Mouse (Mus musculus) liver, embryonic 11.5 days (tissue): ENCODE measurements around the gene Akt2. TPM values are rescaled to one million over a fixed set of nuclear protein-coding genes. Genes with fewer than 3 reads are reported as not detected.

Source experiments
- ATAC-seq: fragments of 200-750 bp; cut with Nextera tagmentation; replicated peaks from 2 replicates; pipeline ENCODE4 v1.8.0; 2017; ENCODE audit warnings: moderate number of reproducible peaks, mild to moderate bottlenecking, moderate TSS enrichment, moderate library complexity; ENCODE audit not compliant: low FRiP score
- DNase-seq: peaks from one replicate; pipeline ENCODE4 v3.0.0-alpha.2; 2017; ENCODE audit warnings: low spot score
- H3K27ac ChIP-seq: fragments of 300-500 bp; sonication (generic); 2 replicates; pipeline ENCODE4 v1.5.1; 2014; ENCODE audit warnings: mild to moderate bottlenecking, low read depth, low read length, control low read depth
- H3K27me3 ChIP-seq: fragments of 300-500 bp; sonication (generic); replicated peaks from 2 replicates; pipeline ENCODE4 v1.6.1; 2014; ENCODE audit warnings: low read length, mixed read lengths; ENCODE audit not compliant: control insufficient read depth, insufficient read depth
- H3K36me3 ChIP-seq: fragments of 300-500 bp; sonication (generic); 2 replicates; pipeline ENCODE4 v1.6.1; 2014; ENCODE audit warnings: mild to moderate bottlenecking, low read length, moderate library complexity, mixed read lengths; ENCODE audit not compliant: control insufficient read depth, insufficient read depth
- H3K4me1 ChIP-seq: fragments of 300-500 bp; sonication (generic); replicated peaks from 2 replicates; pipeline ENCODE4 v1.6.1; 2014; ENCODE audit warnings: low read length, mixed read lengths; ENCODE audit not compliant: control insufficient read depth, insufficient read depth
- H3K4me2 ChIP-seq: fragments of 300-500 bp; sonication (generic); 2 replicates; pipeline ENCODE4 v1.6.1; 2014; ENCODE audit warnings: mild to moderate bottlenecking, control low read depth, moderate library complexity
- H3K4me3 ChIP-seq: fragments of 300-500 bp; sonication (generic); 2 replicates; pipeline ENCODE4 v1.5.1; 2014; ENCODE audit warnings: low read depth, low read length, control low read depth
- H3K9ac ChIP-seq: fragments of 300-500 bp; sonication (generic); 2 replicates; pipeline ENCODE4 v1.6.1; 2014; ENCODE audit warnings: low read depth, low read length, control low read depth
- H3K9me3 ChIP-seq: fragments of 300-500 bp; sonication (generic); 2 replicates; pipeline ENCODE4 v1.6.1; 2016; ENCODE audit warnings: low read length, inconsistent platforms, mixed read lengths; ENCODE audit not compliant: control insufficient read depth
- WGBS: fragments of 180-500 bp; shearing (Covaris S2); extraction: QIAGEN DNeasy Blood & Tissue Kit; methylation state at CpG from one replicate; pipeline ENCODE4 v1.1.7; 2014; 5-methylcytosine and 5-hydroxymethylcytosine counted together
- polyA plus RNA-seq: library from polyadenylated mRNA; unstranded; fragments of >200 nt; fragmentation: Nextera tagmentation; extraction: Ambion mirVana; gene quantifications from 2 replicates; pipeline ENCODE4 v1.2.1, GENCODE M21; 2014

Akt2 gene
- polyA plus RNA-seq, 1 experiment from 2014 or later = 68.4 TPM

GRCm38 (mm10) chr7:27607580-27607979 is 16.2 kb downstream of the Akt2 start:
- WGBS = 79% methylated on average over 5 of the region's 5 CpGs
- peaks cover 33% of the 10 kb centered on the region for H3K4me1 ChIP-seq
- no peak overlapping the region for H3K27ac ChIP-seq
- H3K36me3 ChIP-seq = peaks cover 19% of the 10 kb centered on the region; the same call in 1 of the 2 replicates
- DNase-seq (no peak), ATAC-seq (no peak)
- H3K27me3 ChIP-seq = no peaks in the 10 kb centered on the region
- H3K9ac ChIP-seq = no peak overlapping the region
- no peak overlapping the region for H3K4me3 ChIP-seq
- H3K9me3 ChIP-seq = no peaks in the 10 kb centered on the region
- H3K4me2 ChIP-seq = no peak overlapping the region

DNA sequence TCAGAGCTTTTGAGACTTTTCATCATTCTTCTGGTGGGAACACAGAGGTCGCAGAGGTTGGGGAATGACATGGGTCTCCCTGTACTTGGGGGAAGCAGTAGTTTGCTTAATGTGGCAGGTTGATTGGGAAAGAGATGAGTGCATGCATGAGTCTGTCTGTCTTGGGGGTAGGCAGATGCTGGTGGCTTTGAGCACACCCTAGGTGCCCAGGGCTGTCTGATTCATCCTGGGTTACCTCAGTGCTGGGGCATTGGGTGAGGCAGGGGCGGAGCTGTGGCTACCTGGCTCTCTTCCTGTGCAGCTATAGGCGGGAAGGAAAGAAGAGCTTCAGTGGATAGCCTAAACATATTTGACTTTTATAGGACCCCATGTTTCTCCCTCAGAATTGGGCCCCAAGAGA is 16.8 kb downstream of the Akt2 start:
- Histone ChIP-seq H3K9ac (no peak overlapping the region), H3K36me3 (peaks cover 19% of the 10 kb centered on the region; the same call in 1 of the 2 replicates), H3K27me3 (no peaks in the 10 kb centered on the region), H3K9me3 (no peaks in the 10 kb centered on the region), H3K27ac (no peak overlapping the region), H3K4me2 (no peak overlapping the region), H3K4me1 (peaks cover 28% of the 10 kb centered on the region), H3K4me3 (no peak overlapping the region)
- ATAC-seq (no peak), DNase-seq (no peak)
- 83% methylated on average over 3 of the region's 3 CpGs for WGBS

DNA sequence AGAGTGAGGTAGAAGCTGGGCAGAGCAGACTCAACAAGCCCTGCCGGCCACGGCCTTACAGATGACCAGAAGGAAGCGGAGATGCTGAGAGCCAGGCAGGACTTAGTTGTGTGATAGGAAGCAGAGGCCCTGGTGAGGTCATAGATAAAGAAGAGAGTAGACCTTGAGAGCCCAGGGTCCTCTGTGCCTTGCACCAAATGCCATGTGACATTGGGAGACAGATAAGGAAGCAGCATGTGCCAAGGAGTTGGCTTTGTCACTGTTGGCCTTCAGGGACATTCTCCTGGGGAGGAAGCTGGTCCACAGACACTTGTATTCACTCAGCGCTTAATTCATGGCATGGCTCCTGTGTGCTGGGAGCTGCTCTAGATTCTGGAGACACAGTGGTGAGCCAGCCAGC is 17.9 kb downstream of the Akt2 start:
- Histone ChIP-seq H3K4me2 (no peak overlapping the region), H3K4me1 (peaks cover 27% of the 10 kb centered on the region)

GRCm38 (mm10) chr7:27609688-27610087 is 18.3 kb downstream of the Akt2 start:
- Histone ChIP-seq H3K4me3 (no peak overlapping the region), H3K4me1 (peaks cover 23% of the 10 kb centered on the region), H3K27me3 (no peaks in the 10 kb centered on the region), H3K4me2 (no peak overlapping the region), H3K9me3 (no peaks in the 10 kb centered on the region), H3K27ac (no peak overlapping the region), H3K9ac (no peak overlapping the region), H3K36me3 (peaks cover 19% of the 10 kb centered on the region; the same call in 1 of the 2 replicates)
- DNase-seq (no peak), ATAC-seq (no peak)
- WGBS = 64% methylated on average over 2 of the region's 2 CpGs

More for the DNA sequence above, 17.9 kb downstream of the Akt2 start:
- Histone ChIP-seq H3K4me3 (no peak overlapping the region), H3K9me3 (no peaks in the 10 kb centered on the region), H3K27ac (no peak overlapping the region), H3K9ac (no peak overlapping the region), H3K27me3 (no peaks in the 10 kb centered on the region), H3K36me3 (peaks cover 19% of the 10 kb centered on the region; the same call in 1 of the 2 replicates)
- 67% methylated on average over 4 of the region's 4 CpGs for WGBS
- ATAC-seq (peak; percentile 40; the same call in 1 of the 2 replicates), DNase-seq (no peak)

DNA sequence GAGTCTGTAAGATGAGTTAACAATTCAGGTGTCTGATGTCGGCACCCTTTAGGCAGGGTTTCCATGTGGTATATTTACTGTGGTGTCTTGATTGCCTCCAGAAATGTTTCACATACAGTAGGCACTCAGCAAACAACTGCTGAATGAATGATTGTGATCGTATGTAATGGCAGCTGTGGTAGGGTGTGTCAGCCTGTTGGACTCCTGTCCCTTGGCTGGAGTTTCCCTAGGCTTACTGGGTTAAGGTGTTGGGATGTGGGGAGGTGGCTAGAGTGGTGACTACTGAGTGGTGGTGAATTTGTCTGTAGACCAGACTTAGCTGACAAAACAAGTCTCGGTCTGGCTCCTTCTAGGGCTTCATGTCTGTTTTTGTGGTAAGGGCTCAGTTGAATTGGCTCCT is 19.0 kb downstream of the Akt2 start:
- peaks cover 17% of the 10 kb centered on the region for H3K4me1 ChIP-seq
- no peak overlapping the region for H3K4me2 ChIP-seq
- 95% methylated on average over 3 of the region's 3 CpGs for WGBS
- no peaks in the 10 kb centered on the region for H3K27me3 ChIP-seq
- no peak overlapping the region for H3K27ac ChIP-seq
- H3K9ac ChIP-seq = no peak overlapping the region
- ATAC-seq (no peak), DNase-seq (no peak)
- no peak overlapping the region for H3K4me3 ChIP-seq
- H3K36me3 ChIP-seq = peaks cover 19% of the 10 kb centered on the region; the same call in 1 of the 2 replicates
- no peaks in the 10 kb centered on the region for H3K9me3 ChIP-seq

DNA sequence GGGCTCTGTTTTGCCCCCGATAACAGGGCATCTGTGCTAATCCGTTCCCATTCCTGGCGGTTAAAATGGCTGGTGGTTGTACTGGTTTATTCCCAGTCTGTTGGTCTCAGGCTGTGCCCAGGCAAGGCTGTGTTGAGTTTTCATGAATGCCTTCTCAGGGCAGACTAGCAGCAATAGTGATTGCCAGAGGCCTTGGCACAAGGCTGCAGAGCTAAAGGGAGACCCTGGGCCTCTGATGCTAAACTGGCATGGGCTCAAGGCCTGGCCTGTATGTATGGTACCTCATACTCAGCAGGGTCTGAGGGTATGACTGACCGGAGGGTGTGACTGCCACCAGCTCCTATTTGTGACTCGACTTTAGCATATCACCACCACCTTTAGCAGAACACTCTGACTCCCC is 19.5 kb downstream of the Akt2 start:
- no peak for ATAC-seq
- Histone ChIP-seq H3K27me3 (no peaks in the 10 kb centered on the region), H3K4me3 (no peak overlapping the region), H3K4me2 (no peak overlapping the region), H3K27ac (no peak overlapping the region), H3K36me3 (peaks cover 22% of the 10 kb centered on the region), H3K9me3 (no peaks in the 10 kb centered on the region), H3K4me1 (peaks cover 12% of the 10 kb centered on the region), H3K9ac (no peak overlapping the region)
- DNase-seq = no peak
- WGBS = 92% methylated on average over 5 of the region's 5 CpGs

DNA sequence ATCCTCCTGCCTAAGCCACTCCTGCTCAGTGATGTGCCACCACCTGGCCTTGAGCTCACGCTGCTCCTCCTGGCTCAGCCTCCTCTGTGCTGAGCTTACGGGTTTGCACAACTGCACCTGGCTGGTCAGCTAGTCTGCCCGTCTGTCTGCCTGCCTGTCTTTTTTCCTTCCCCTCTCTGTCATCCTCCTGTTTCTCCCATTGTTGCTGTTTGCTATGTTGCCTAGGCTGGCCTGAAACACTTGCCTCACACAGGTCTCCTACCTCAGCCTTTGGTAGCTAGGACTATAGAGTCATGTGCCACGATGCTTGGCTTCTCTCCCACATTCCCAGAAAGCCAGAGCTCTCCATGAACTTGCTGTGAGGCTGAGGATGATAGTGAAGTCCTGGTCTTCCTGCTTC is 21.6 kb downstream of the Akt2 start:
- Histone ChIP-seq H3K4me2 (no peak overlapping the region), H3K9ac (no peak overlapping the region), H3K4me3 (no peak overlapping the region), H3K36me3 (peaks cover 31% of the 10 kb centered on the region), H3K9me3 (no peaks in the 10 kb centered on the region), H3K4me1 (no peaks in the 10 kb centered on the region), H3K27ac (no peak overlapping the region), H3K27me3 (no peaks in the 10 kb centered on the region)
- 84% methylated on average over 4 of the region's 4 CpGs for WGBS
- ATAC-seq (no peak), DNase-seq (no peak)

- Histone ChIP-seq H3K36me3 (peaks cover 36% of the 10 kb centered on the region), H3K9ac (no peak overlapping the region), H3K4me3 (no peak overlapping the region), H3K27ac (no peak overlapping the region), H3K27me3 (no peaks in the 10 kb centered on the region), H3K9me3 (no peaks in the 10 kb centered on the region), H3K4me2 (no peak overlapping the region), H3K4me1 (no peaks in the 10 kb centered on the region)
- no peak for ATAC-seq
- 82% methylated on average over 8 of the region's 8 CpGs for WGBS
- no peak for DNase-seq
Observed at GRCm38 (mm10) chr7:27613751-27614499, 22.6 kb downstream of the Akt2 start.

DNA sequence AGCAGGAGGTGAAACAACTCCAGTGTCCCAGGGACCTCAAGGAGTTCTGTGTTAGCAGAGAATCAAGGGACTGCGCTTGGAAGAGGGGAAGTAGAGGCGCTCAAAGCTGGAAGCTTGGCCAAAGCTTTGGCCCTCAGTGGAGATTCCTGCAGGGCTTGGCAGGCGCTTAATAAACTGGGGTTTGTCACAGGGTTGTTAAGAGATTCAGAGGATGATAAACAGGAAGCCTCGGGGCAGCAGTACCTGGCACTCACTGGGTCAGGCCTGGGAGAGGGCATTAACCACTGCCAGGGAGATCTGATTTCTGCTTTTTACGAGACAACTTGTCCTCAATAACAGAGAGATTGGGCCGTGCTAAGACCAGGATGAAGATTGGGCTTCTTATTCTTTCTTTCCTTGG is 29.7 kb downstream of the Akt2 start:
- H3K27me3 ChIP-seq = no peaks in the 10 kb centered on the region
- H3K4me1 ChIP-seq = no peaks in the 10 kb centered on the region
- H3K9me3 ChIP-seq = no peaks in the 10 kb centered on the region
- DNase-seq = no peak
- 76% methylated on average over 6 of the region's 6 CpGs for WGBS
- H3K27ac ChIP-seq = no peak overlapping the region
- no peak for ATAC-seq
- no peak overlapping the region for H3K4me2 ChIP-seq
- no peak overlapping the region for H3K9ac ChIP-seq
- no peak overlapping the region for H3K4me3 ChIP-seq
- peaks cover 50% of the 10 kb centered on the region for H3K36me3 ChIP-seq
